Mouse (Mus musculus): ENCODE results near the gene Ankrd35. TPM values are rescaled to one million over a fixed set of nuclear protein-coding genes. Genes with fewer than 3 reads are reported as not detected.
A peak's percentile ranks its signal among the peaks of the same experiment; 100 is the strongest.

Gene Ankrd35
- polyA plus RNA-seq, 1 experiment: 0.67 TPM

DNA sequence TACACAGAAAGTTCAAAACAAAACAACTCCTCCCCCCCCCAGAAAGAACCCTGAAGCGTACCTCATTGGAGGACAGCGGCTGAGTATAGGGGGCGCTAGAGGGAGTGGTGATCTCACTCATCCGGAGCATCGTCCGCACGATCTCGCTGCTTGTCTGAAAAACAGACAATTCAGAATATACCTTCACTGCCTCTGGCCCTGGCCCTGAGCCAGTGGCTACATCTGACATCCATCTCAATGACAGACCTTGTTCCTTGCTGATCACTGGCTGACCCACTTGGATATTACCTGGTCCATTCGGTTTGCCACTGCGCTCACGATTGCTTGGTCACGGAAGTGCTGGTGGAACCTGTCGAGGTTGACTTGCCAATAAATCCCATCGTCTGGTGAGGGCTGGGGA, 49.2 kb downstream of the Ankrd35 start:
- TF ChIP-seq POLR2A (IDR thresholded peaks at IDR 0.05; ENCODE audit: low read depth, low read length): no peak
- TF ChIP-seq CTCF (IDR thresholded peaks at IDR 0.05; ENCODE audit: borderline replicate concordance, insufficient read depth, low read length): peak; percentile 39; the same call in 1 of the 2 replicates
- H3K27ac ChIP-seq (ENCODE audit: insufficient read depth, low read length): no peak overlapping the region
- H3K4me3 ChIP-seq (ENCODE audit: insufficient read depth, low read length): no peak overlapping the region
- H3K4me1 ChIP-seq (ENCODE audit: control insufficient read depth, insufficient read depth, low read length): no peaks in the 10 kb centered on the region

DNA sequence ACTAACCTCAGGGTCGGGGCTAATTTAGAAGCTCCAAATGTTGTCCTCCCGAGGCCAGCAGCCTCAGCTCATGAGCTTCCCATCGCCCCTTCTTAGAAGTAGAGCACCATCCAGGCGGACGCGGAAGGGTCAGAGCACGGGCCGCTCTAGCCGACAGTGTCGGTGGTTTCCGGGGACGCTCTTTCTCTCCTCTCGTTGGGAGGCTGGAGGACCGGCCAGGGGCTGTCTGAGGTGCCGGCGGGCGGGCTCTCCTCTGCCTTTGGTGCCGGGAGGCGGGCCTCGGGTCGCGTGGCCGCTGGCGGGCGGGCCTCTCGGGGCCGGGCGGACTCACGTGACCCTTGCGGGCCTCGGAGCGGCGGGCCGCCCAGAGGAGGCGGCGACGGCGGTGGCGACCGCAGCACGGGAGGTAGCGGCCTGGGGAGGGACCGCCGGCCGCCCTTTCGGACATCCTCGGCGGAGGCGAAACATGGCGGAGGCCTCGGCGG, 57.5 kb downstream of the Ankrd35 start, which contains the start of the genes Polr3c and Rnf115:
Gene Polr3c (minus strand): TSS at position 286 of the 485 bp plus-strand sequence.
Gene Rnf115 (plus strand): TSS at position 322 of the 485 bp plus-strand sequence.
- TF ChIP-seq CTCF (IDR thresholded peaks at IDR 0.05; ENCODE audit: borderline replicate concordance, insufficient read depth, low read length) (no peak), POLR2A (IDR thresholded peaks at IDR 0.05; ENCODE audit: low read depth, low read length) (peak; percentile 81)
- Histone ChIP-seq H3K4me3 (ENCODE audit: insufficient read depth, low read length) (peak within 1 kb of the TSS; percentile 94), H3K27ac (ENCODE audit: insufficient read depth, low read length) (peak within 1 kb of the TSS; percentile 70), H3K4me1 (ENCODE audit: control insufficient read depth, insufficient read depth, low read length) (peaks cover 6% of the 10 kb centered on the region; the same call in 1 of the 2 replicates)

DNA sequence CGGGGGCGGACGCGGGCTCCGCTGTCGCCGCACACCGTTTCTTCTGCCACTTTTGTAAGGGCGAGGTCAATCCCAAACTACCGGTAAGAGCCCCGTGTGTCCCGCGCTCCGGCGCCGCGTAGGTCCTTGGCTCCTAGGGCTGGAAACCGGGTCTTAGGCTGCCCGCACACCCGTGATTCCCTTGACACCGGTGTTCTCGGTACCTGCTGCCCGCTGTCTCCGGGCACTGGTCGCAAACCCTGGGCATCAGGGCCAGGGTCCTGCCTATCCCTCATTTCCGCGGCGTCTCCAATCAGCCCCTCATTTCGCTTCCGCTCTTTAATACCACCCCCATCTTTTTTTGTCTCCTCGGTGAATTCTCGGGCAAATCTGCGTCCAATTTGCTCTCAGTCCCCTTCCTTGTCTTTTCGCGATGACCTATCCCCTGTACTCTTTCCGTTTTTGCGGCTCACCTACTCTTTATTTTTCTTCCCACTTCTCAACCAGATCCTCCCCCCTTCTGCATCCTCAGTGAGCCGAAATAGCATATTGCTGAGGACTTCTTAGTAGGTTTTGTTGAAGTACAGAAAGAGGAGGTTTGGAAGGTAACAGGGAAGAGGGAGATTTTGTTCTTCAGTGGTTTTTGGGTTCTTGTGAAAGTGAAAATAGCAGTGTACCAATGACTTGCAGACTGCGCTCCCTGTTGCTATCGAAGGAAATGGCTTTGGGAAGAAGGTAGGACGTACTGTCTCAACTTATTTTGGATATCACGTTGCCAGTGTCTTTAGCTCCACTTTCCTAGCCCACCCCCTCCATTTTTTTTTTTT, 58.1 kb downstream of the Ankrd35 start:
- Histone ChIP-seq H3K4me3 (ENCODE audit: insufficient read depth, low read length) (peak overlapping the region; percentile 88), H3K27ac (ENCODE audit: insufficient read depth, low read length) (peak overlapping the region; percentile 70), H3K4me1 (ENCODE audit: control insufficient read depth, insufficient read depth, low read length) (peaks cover 6% of the 10 kb centered on the region; the same call in 1 of the 2 replicates)
- TF ChIP-seq CTCF (IDR thresholded peaks at IDR 0.05; ENCODE audit: borderline replicate concordance, insufficient read depth, low read length) (no peak), POLR2A (IDR thresholded peaks at IDR 0.05; ENCODE audit: low read depth, low read length) (no peak)

DNA sequence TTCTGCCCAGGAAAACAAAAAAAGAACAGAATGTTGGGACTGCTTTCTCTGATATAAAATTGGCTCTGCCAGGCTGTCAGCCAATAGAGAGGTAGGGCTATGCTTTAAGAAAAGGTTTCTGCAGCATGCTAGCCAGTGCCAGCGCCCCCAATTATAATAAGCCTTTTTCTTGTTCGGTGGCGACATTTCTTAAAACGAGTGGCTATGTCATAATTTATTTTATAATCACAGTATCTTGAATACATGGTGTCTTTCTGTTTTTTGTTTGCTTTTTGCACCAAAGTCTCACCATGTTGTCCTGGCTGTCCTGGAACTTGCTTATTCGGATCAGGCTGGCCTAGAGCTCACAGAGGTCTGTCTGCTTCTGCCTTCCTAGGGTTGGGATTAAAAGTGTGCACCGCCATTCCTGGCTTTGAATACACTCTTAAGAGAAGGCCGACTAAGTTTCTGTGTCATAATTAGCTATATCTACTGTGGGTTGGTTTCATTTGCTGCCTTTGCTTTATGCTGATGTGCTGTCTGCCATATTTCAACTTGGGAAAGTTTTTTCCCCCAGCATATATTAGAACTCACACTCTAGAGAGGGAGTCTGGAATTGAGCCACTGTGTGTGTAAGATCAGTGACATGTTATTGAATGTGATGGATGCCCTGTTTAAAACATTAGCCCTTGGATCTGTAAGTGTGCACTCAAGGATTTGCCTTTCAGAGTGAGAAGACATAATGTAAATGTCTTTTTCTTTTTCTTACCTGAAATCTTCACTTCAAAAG, 58.9 kb downstream of the Ankrd35 start:
- H3K4me3 ChIP-seq (ENCODE audit: insufficient read depth, low read length): peak overlapping the region; percentile 88
- no peak for TF ChIP-seq POLR2A (IDR thresholded peaks at IDR 0.05; ENCODE audit: low read depth, low read length)
- no peak for TF ChIP-seq CTCF (IDR thresholded peaks at IDR 0.05; ENCODE audit: borderline replicate concordance, insufficient read depth, low read length)
- H3K27ac ChIP-seq (ENCODE audit: insufficient read depth, low read length): peak overlapping the region; percentile 70
- H3K4me1 ChIP-seq (ENCODE audit: control insufficient read depth, insufficient read depth, low read length): peaks cover 6% of the 10 kb centered on the region; the same call in 1 of the 2 replicates

DNA sequence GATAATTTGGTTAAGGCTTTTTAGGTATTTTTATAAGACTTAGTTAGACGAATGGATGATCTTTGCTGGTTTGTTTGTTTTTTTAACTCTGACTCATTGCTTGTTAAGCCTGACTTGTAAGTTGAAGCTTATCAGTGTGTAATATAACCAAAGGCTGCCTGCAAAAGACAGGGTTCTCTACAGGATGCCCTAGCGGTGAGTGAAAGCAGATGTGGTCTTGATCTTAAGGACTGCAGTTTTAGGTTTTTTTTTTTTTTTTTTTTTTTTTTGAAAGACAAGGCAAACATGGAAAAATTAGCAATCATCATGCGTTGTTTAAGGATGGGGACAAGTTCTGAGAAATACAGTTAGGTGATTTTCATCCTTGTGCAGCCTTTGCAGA, 59.5 kb downstream of the Ankrd35 start:
- H3K27ac ChIP-seq (ENCODE audit: insufficient read depth, low read length): no peak overlapping the region
- TF ChIP-seq POLR2A (IDR thresholded peaks at IDR 0.05; ENCODE audit: low read depth, low read length) (no peak), CTCF (IDR thresholded peaks at IDR 0.05; ENCODE audit: borderline replicate concordance, insufficient read depth, low read length) (no peak)
- no peak overlapping the region; the same call in 1 of the 2 replicates for H3K4me3 ChIP-seq (ENCODE audit: insufficient read depth, low read length)
- H3K4me1 ChIP-seq (ENCODE audit: control insufficient read depth, insufficient read depth, low read length): peaks cover 6% of the 10 kb centered on the region; the same call in 1 of the 2 replicates

DNA sequence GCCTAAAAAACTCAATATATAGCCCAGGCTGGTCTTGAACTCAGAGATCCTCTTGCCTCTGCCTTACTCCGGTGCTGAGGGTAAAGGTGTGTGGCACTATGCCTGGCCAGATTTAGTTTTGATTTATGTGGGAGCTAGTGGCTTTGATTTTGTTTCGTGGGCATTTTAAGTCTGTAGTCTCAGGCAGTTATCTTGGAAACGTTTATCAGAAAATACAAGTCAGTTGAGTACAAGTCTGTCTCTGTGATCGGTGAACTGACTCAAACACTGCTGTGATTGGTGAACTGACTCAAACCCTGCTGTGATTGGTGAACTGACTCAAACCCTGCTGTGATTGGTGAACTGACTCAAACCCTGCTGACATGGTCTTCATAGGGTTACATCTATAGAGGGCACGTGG, 60.9 kb downstream of the Ankrd35 start:
- Histone ChIP-seq H3K27ac (ENCODE audit: insufficient read depth, low read length) (no peak overlapping the region), H3K4me3 (ENCODE audit: insufficient read depth, low read length) (no peak overlapping the region), H3K4me1 (ENCODE audit: control insufficient read depth, insufficient read depth, low read length) (peaks cover 6% of the 10 kb centered on the region; the same call in 1 of the 2 replicates)
- no peak for TF ChIP-seq CTCF (IDR thresholded peaks at IDR 0.05; ENCODE audit: borderline replicate concordance, insufficient read depth, low read length)
- no peak for TF ChIP-seq POLR2A (IDR thresholded peaks at IDR 0.05; ENCODE audit: low read depth, low read length)

DNA sequence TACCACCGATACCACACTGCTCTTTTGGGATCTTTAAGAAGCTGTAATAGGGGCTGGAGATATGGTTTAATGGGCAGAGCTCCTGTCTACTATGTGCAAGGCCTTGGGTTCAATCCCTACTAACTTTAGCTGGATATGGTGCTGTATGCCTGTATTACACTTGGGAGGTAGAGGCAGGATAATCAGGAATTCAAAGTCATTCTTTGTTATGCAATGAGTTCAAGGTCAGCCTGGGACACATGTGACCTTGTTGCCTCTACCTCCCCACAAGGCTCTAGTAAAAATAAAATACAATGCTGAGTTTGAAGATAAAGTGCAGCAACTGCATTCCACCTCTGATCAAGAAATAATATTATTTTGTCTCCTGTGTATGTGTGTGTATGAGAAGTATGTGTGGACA, 64.1 kb downstream of the Ankrd35 start:
- Histone ChIP-seq H3K4me3 (ENCODE audit: insufficient read depth, low read length) (no peak overlapping the region), H3K27ac (ENCODE audit: insufficient read depth, low read length) (no peak overlapping the region), H3K4me1 (ENCODE audit: control insufficient read depth, insufficient read depth, low read length) (peaks cover 6% of the 10 kb centered on the region)
- TF ChIP-seq POLR2A (IDR thresholded peaks at IDR 0.05; ENCODE audit: low read depth, low read length) (no peak), CTCF (IDR thresholded peaks at IDR 0.05; ENCODE audit: borderline replicate concordance, insufficient read depth, low read length) (no peak)

DNA sequence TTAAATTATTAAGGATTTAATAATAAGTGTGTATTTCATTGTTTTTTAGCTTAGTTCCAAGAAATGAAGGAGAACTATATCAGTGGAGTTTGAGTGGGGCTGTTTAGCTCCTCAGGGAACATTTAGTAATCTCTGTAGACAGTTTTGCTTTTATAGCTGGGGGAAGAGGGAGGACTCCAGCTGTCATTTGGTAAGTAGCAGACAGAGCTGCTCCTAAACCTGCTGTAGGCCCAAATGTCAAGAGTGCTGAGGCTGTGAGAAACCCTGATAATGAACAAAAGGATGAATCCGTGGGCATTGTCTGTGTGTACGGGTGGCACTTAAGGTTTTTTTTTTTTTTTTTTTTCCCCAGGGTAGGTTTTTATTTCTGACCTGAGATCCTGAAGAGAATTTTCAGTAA, 65.3 kb downstream of the Ankrd35 start:
- H3K4me3 ChIP-seq (ENCODE audit: insufficient read depth, low read length): no peak overlapping the region
- no peak for TF ChIP-seq CTCF (IDR thresholded peaks at IDR 0.05; ENCODE audit: borderline replicate concordance, insufficient read depth, low read length)
- no peak for TF ChIP-seq POLR2A (IDR thresholded peaks at IDR 0.05; ENCODE audit: low read depth, low read length)
- H3K27ac ChIP-seq (ENCODE audit: insufficient read depth, low read length): no peak overlapping the region
- H3K4me1 ChIP-seq (ENCODE audit: control insufficient read depth, insufficient read depth, low read length): peaks cover 2% of the 10 kb centered on the region; the same call in 1 of the 2 replicates

DNA sequence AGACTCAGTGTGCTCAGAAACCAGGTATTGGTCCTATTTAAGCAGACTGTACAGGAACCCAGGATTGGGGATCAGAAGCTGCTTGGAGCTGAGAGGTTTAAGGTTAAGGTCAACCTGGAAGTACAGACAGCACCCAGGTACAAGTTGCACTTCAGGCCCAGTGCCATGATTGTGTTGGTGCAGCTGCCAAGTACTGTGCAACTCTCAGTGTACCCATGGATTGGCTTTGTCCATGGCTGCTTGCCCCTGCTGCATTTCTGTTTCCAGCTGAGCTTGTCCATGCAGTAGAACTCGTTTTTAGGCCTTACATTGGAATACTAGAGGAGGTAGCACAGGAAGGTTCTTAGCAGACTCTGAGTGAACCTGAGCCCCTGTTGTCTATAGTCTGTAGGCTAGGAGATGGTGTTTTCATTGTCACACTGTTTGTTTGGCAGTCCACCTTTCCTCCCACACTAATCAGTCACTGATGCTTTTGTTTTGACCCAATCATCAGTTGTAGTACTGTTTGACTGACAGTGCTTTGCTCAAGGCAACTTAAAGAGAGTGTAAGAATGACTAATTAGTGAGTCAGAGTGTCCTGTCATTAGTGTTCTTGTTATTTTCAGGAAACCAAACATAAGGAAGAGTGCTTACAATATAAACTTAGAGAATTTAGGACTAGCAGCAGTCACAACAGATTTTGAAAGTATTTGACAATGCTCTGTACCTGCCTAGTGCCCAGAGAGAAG, 67.2 kb downstream of the Ankrd35 start:
- Histone ChIP-seq H3K27ac (ENCODE audit: insufficient read depth, low read length) (no peak overlapping the region), H3K4me1 (ENCODE audit: control insufficient read depth, insufficient read depth, low read length) (peaks cover 2% of the 10 kb centered on the region; the same call in 1 of the 2 replicates), H3K4me3 (ENCODE audit: insufficient read depth, low read length) (no peak overlapping the region)
- TF ChIP-seq CTCF (IDR thresholded peaks at IDR 0.05; ENCODE audit: borderline replicate concordance, insufficient read depth, low read length): no peak
- no peak for TF ChIP-seq POLR2A (IDR thresholded peaks at IDR 0.05; ENCODE audit: low read depth, low read length)
